Mouse (Mus musculus): ENCODE measurements around the gene Ntpcr.
A peak's percentile ranks its signal among the peaks of the same experiment; 100 is the strongest.

Gene Ntpcr

GRCm38 (mm10) chr8:125725037-125725820 lies 4.5 kb upstream of the Ntpcr start:
- ATAC-seq (ENCODE audit: low TSS enrichment): no peak

GRCm38 (mm10) chr8:125726143-125726542 lies 3.6 kb upstream of the Ntpcr start:
- ATAC-seq (ENCODE audit: low TSS enrichment): no peak

- ATAC-seq (ENCODE audit: low TSS enrichment): no peak
These were observed 2.8 kb upstream of the Ntpcr start for GRCm38 (mm10) chr8:125726986-125727385.

GRCm38 (mm10) chr8:125727797-125728196 lies 2.0 kb upstream of the Ntpcr start:
- no peak for ATAC-seq (ENCODE audit: low TSS enrichment)

GRCm38 (mm10) chr8:125733964-125734956 lies 4.5 kb downstream of the Ntpcr start:
- peak; percentile 95 for ATAC-seq (ENCODE audit: low TSS enrichment)

- no peak for ATAC-seq (ENCODE audit: low TSS enrichment)
These were observed 9.2 kb downstream of the Ntpcr start for GRCm38 (mm10) chr8:125738956-125739355.

GRCm38 (mm10) chr8:125740655-125741054 lies 10.9 kb downstream of the Ntpcr start:
- ATAC-seq (ENCODE audit: low TSS enrichment): no peak

- ATAC-seq (ENCODE audit: low TSS enrichment): no peak
These were observed 11.6 kb downstream of the Ntpcr start for GRCm38 (mm10) chr8:125741377-125741776.

GRCm38 (mm10) chr8:125741855-125742254 lies 12.1 kb downstream of the Ntpcr start:
- no peak for ATAC-seq (ENCODE audit: low TSS enrichment)

- no peak for ATAC-seq (ENCODE audit: low TSS enrichment)
These were observed 12.6 kb downstream of the Ntpcr start for GRCm38 (mm10) chr8:125742406-125742805.

GRCm38 (mm10) chr8:125744914-125745576 lies 15.3 kb downstream of the Ntpcr start:
- no peak for ATAC-seq (ENCODE audit: low TSS enrichment)

- no peak for ATAC-seq (ENCODE audit: low TSS enrichment)
These were observed 17.6 kb downstream of the Ntpcr start for GRCm38 (mm10) chr8:125747390-125747789.

- ATAC-seq (ENCODE audit: low TSS enrichment): no peak
These were observed 21.1 kb downstream of the Ntpcr start for GRCm38 (mm10) chr8:125750846-125751245.

GRCm38 (mm10) chr8:125755896-125756295 lies 26.1 kb downstream of the Ntpcr start:
- no peak for ATAC-seq (ENCODE audit: low TSS enrichment)

- peak; percentile 35 for ATAC-seq (ENCODE audit: low TSS enrichment)
These were observed 26.8 kb downstream of the Ntpcr start for GRCm38 (mm10) chr8:125756391-125757105.

GRCm38 (mm10) chr8:125757106-125757496 lies 27.3 kb downstream of the Ntpcr start:
- 0 out of 2 replicates have a peak, but pooled peaks have one; percentile 2 for ATAC-seq (ENCODE audit: low TSS enrichment)

GRCm38 (mm10) chr8:125759022-125759421 lies 29.3 kb downstream of the Ntpcr start:
- no peak for ATAC-seq (ENCODE audit: low TSS enrichment)

GRCm38 (mm10) chr8:125763066-125763786 lies 33.5 kb downstream of the Ntpcr start:
- no peak for ATAC-seq (ENCODE audit: low TSS enrichment)

GRCm38 (mm10) chr8:125768079-125768478 lies 38.3 kb downstream of the Ntpcr start:
- ATAC-seq (ENCODE audit: low TSS enrichment): no peak

- no peak for ATAC-seq (ENCODE audit: low TSS enrichment)
These were observed 42.5 kb downstream of the Ntpcr start for GRCm38 (mm10) chr8:125772300-125772699.
